Mouse (Mus musculus) bone marrow macrophage, adult 2 months (primary cell): Measurements from ENCODE around the gene Atg5.

Experiments
- CTCF ChIP-seq: IDR thresholded peaks from 2 replicates; pipeline ENCODE4 v1.5.1; 2012; ENCODE audit warnings: low read depth, mild to moderate bottlenecking, low read length, moderate library complexity
- POLR2A ChIP-seq: IDR thresholded peaks from 2 replicates; pipeline ENCODE4 v1.6.1; 2012; ENCODE audit warnings: mild to moderate bottlenecking, low read depth, low read length, borderline replicate concordance

DNA sequence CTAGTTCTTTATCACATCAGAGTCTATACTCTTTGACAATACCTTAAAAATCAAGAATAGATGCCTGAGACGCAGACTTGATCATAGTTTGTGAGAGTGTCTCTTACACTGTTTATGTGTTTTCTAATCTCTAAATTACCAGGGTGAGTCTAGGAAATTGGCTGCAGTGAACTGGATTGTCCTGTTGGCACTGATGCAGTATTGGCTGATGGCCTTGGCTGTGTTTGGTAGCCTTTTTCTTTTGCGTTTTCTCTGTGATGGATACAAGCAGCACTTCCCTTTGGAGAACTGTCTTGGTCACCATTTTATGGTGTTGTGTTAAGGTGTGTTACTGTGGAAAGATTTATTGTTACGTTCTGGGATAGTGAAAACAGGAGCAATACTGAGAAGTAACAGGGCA lies 75.2 kb downstream of the Atg5 start:
- no peak for TF ChIP-seq CTCF
- TF ChIP-seq POLR2A = no peak
